Mouse (Mus musculus) embryo, embryonic 11.5 days (tissue): ENCODE data around the gene Kcnv2.
A peak's percentile ranks its signal among the peaks of the same experiment; 100 is the strongest.

Experiments used
- DNase-seq: peaks from one replicate; pipeline ENCODE4 v3.0.0-alpha.2; 2012; ENCODE audit warnings: low read depth, low spot score

Kcnv2 gene

DNA sequence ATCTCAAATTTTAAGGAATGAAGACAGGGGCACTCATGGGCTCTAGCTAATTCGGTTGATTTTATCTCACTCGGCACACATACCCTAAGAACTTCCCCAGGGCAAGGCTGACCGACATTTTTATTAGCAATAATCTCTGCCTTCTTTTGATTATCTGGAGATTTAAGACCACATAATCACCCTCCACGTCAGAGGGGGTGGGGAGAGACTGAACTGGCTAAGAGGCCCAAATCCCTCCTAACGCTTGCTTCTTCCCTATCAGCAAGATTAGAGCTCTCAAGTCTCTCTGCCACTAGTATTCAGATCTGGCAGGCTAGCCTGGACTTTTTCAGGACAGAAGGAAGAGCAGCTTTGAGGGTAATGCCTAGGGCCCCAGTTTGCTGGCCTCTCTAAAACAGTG lies at the start of gene Kcnv2:
Kcnv2 (plus strand) TSS at position 308 of the 400 bp plus-strand sequence.
- DNase-seq = no peak

DNA sequence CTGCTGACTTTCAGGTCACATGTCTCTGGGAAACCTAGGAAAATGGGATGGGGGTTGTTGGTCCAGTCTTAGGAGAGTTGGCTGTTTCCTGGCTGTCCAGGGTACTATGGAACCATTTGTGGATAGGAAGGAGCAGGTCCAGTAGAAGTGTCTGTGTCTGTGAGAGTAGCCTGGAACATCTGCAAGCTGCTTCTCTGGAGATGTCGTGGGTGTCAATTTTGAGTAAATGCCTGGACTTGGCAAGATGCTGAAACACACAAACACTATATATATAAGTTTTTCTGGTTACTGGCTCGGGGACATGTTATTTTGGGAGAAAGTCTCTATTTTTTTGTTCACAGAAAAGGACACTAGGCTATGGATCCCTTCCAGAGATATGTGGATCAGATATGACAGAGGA lies 49.0 kb upstream of the Kcnv2 start:
- DNase-seq = no peak

GRCm38 (mm10) chr19:27274382-27274781 lies 48.0 kb upstream of the Kcnv2 start:
- DNase-seq = no peak

DNA sequence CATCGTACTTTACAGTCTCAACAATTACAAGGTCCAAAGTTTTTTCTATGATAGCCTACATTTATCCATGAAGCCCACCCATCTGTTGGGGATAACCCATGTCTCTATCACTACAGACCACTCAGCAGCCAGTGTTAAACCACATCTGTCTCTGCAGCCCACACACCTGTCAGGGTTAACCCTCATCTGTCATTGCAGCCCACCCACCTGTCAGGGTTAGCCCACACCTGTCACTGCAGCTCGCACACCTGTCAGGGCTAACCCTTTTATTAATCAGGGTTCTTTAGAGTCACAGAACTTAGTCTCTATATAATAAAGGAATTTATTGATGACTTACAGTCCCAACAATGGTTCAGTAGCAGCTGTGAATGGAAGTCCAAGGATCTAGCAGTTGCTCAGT lies 43.2 kb upstream of the Kcnv2 start:
- DNase-seq = no peak

- DNase-seq = no peak
Observed at GRCm38 (mm10) chr19:27310039-27310438, 12.3 kb upstream of the Kcnv2 start.

- no peak for DNase-seq
Observed at GRCm38 (mm10) chr19:27311311-27311710, 11.1 kb upstream of the Kcnv2 start.

GRCm38 (mm10) chr19:27312266-27313079 lies 9.9 kb upstream of the Kcnv2 start:
- DNase-seq = no peak

- DNase-seq = no peak
Observed at GRCm38 (mm10) chr19:27313080-27313413, 9.3 kb upstream of the Kcnv2 start.

GRCm38 (mm10) chr19:27316313-27317258 lies 5.8 kb upstream of the Kcnv2 start:
- DNase-seq = no peak

DNA sequence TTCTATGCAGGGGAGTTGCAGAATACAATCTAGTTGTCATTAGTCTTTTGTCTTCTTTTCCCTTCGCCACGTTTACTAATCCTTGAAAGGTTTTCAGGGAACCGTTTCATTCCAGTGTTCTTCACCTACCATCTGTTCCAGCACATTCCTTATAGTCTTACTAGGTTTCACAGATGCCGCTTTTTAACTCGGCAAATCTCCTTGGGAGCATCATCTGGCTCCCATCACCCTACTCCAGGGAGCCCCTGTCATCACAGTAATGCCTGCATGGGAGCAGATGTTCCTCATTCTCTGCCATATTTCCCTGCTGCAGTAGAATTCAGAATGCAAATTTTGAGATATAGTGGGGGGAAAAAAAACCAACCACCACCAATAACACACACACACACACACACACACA lies 5.1 kb upstream of the Kcnv2 start:
- DNase-seq = peak; percentile 30

DNA sequence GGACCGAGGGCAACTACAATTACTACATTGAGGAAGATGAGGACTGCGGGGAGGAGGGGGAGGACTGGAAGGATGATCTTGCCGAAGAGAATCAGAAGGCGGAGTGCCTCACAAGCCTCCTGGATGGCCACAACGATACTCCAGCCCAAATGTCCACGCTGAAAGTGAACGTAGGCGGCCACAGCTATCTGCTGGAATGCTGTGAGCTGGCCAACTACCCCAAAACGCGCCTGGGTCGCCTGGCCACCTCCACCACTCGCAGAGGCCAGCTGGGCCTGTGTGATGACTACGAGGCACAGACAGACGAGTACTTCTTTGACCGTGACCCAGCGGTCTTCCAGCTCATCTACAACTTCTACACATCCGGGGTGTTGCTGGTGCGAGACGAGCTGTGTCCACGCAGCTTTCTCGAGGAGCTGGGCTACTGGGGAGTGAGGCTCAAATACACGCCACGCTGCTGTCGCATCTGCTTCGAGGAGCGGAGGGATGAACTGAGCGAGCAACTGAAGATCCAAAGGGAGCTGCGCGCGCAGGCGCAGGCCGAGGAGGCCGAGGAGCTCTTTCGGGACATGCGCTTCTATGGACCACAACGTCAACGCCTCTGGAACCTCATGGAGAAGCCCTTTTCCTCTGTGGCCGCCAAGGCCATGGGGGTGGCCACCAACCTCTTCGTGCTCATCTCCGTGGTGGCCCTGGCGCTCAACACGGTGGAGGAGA lies 681 bp downstream of the Kcnv2 start:
- DNase-seq = no peak

DNA sequence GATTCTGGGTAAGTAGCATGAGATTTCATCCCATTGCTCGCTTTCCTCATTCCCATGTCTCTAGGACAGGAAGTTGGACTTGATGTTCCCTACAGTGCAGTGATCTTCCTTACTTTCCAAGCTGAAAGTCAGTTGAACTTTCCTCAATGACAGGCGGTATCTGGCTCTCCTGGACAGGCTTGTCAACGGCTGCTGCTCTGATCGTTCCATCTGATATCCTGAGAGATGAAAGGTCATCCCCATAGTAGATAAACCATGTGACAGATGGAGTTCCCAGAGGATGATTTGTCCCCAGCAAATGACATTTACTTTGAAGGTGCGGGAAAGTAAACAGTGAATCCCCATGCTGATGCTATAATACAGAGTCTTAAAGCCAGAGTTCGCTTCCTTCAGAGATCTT lies 3.2 kb downstream of the Kcnv2 start:
- DNase-seq = no peak

DNA sequence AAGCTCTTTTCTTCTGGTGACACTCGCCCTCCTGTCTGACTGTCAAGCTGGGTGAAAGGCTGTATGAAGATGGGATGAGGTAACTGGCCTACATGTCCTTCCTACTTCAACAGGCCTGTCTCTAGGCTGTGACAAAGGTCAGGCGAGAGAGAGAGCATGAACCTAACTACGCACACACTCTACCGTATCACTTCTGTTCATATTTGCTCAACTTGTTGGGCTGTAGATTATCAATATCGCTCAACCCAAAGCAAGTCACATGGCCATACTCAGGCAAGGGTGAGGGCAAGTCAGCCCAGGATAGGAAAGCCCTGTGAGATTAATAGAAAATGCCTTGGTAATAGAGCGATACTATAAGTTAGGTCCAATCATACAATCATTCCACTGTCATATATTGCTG lies 5.2 kb downstream of the Kcnv2 start:
- no peak for DNase-seq

- no peak for DNase-seq
Observed at GRCm38 (mm10) chr19:27328166-27328565, 5.8 kb downstream of the Kcnv2 start.

DNA sequence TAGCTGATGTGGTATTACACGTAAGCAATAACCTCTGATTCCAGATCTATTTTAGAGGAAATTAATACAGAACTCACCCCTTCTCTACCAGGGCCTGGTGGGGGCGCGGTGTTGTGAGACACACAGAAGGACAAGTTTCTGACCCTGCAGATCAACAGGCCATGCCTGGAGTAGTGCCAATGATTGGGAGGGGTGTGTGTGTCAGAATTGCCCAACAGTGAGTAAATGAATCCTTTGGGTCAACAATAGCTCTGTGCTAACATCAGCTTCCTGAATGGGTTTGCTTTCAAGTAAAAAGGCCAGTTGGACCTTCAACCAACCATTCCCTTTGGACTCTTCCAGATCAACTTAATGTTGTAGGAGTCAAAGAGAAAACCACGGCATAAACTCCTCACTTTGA lies 6.3 kb downstream of the Kcnv2 start:
- no peak for DNase-seq

GRCm38 (mm10) chr19:27332207-27332794 lies 9.9 kb downstream of the Kcnv2 start:
- no peak for DNase-seq

- DNase-seq = no peak
Observed at GRCm38 (mm10) chr19:27336126-27336917, 13.9 kb downstream of the Kcnv2 start.

DNA sequence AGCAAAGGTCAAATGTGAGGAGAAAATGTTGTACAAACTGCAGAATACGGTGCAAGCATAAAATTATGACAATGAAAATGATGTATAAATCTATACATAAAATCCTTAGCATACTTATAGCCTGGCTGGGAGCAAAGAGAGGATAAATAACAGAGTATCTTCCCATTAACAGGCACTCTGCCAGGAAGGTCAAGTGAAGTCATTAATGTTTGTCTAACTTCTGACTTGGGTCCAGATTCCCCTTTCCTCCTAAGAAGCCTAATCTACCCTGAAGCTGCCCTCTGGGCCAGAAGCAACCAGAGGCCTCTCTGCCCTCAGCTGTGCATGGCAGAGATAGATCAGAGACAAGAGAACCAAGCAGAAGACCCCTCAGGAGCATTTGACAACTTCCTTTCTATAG lies 24.1 kb downstream of the Kcnv2 start:
- no peak for DNase-seq

DNA sequence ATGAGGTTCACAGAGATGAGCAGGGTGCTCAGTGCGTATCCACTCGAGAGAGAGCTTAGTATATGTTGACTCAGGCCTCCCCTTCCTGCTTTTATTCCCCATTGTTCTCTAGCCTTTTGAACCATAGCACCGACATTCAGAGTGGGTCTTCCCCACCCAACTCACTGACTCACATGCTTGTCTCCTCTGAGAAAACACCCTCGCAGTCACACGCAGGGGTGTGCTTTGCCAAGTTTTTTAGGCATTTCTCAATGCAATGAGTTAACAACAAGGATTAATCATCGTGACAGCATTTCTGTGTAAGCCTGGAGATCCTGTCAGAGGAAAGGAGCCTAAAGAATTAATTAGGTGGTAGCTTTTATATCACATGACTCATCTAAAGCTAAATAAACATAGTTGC lies 29.3 kb downstream of the Kcnv2 start:
- no peak for DNase-seq

- DNase-seq = no peak
Observed at GRCm38 (mm10) chr19:27360381-27360780, 38.0 kb downstream of the Kcnv2 start.

DNA sequence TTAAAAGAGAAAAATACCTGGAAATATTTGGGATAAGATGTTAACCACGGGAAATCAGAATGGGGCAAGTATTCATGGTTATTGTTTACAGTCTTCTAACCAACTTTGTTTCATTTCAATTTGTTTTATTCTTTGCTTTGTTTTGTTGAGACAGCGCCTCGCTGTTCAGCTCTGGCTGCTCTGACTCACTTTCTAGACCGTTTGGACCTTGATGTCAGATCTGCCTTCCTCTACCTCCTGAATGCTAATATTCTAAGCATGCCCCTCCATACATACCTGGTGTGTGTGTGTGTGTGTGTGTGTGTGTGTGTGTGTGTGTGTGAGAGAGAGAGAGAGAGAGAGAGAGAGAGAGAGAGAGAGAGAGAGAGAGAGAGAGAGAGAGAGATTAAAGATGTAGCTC lies 41.5 kb downstream of the Kcnv2 start:
- DNase-seq = no peak
